In genomic region chr5:112532210-112532609, GRCm38 (mm10) we compare ENCODE assay signal across 11 mouse cellular contexts. TPM values are rescaled to one million over a fixed set of nuclear protein-coding genes. Genes with fewer than 3 reads are reported as not detected.
DNase-seq lines count a peak whose midpoint lies in the region; ATAC-seq lines count a peak whose summit lies in the region.
"Had no signal": no experiment of that assay in that cellular context is flagged by ENCODE, and none has a peak within 500 bp of the region (broad histone marks: within the 10 kb centered on the region; RNA-seq: fewer than 3 reads in every experiment).

No protein-coding gene starts in this region.

- H3K4me1 ChIP-seq in hindbrain, embryonic 15.5 days (replicated peaks): peaks cover 62% of the 10 kb centered on the region
- peaks cover 55% of the 10 kb centered on the region for H3K4me1 ChIP-seq in hindbrain, embryonic 13.5 days (replicated peaks)
- H3K4me1 ChIP-seq in neural tube, embryonic 15.5 days: peaks cover 30% of the 10 kb centered on the region
- H3K4me1 ChIP-seq: liver, embryonic 15.5 days had no signal

- 69% methylated on average over 8 of the region's 8 CpGs for WGBS in hindbrain, embryonic 15.5 days
- WGBS in hindbrain, embryonic 13.5 days: 65% methylated on average over 8 of the region's 8 CpGs
- WGBS in neural tube, embryonic 15.5 days: 68% methylated on average over 8 of the region's 8 CpGs

- no peaks in the 10 kb centered on the region for H3K36me3 ChIP-seq in hindbrain, embryonic 15.5 days
- H3K36me3 ChIP-seq in hindbrain, embryonic 13.5 days: peaks cover 8% of the 10 kb centered on the region; the same call in 1 of the 2 replicates
- 0 out of 2 replicates have a peak, but pooled peaks cover 3% of the 10 kb centered on the region for H3K36me3 ChIP-seq in neural tube, embryonic 15.5 days
- no peaks in the 10 kb centered on the region for H3K36me3 ChIP-seq in splenic B cell, adult 2 months (ENCODE audit: control insufficient read depth, insufficient read depth, low read length, poor library complexity, severe bottlenecking)
- H3K36me3 ChIP-seq: liver, embryonic 15.5 days had no signal

- no peak overlapping the region for H3K9ac ChIP-seq in hindbrain, embryonic 15.5 days
- no peak overlapping the region for H3K9ac ChIP-seq in hindbrain, embryonic 13.5 days
- no peak overlapping the region for H3K9ac ChIP-seq in neural tube, embryonic 15.5 days (replicated peaks)
- H3K9ac ChIP-seq: liver, embryonic 15.5 days had no signal

- no peaks in the 10 kb centered on the region for H3K27me3 ChIP-seq in hindbrain, embryonic 15.5 days
- H3K27me3 ChIP-seq in hindbrain, embryonic 13.5 days: 0 out of 2 replicates have a peak, but pooled peaks cover 3% of the 10 kb centered on the region
- H3K27me3 ChIP-seq in neural tube, embryonic 15.5 days (replicated peaks): no peaks in the 10 kb centered on the region
- no peaks in the 10 kb centered on the region; the same call in 1 of the 2 replicates for H3K27me3 ChIP-seq in splenic B cell, adult 2 months (ENCODE audit: control insufficient read depth, insufficient read depth, low read length, poor library complexity, severe bottlenecking)
- H3K27me3 ChIP-seq: liver, embryonic 15.5 days had no signal

- no peak overlapping the region for H3K4me3 ChIP-seq in hindbrain, embryonic 15.5 days
- no peak overlapping the region for H3K4me3 ChIP-seq in hindbrain, embryonic 13.5 days
- H3K4me3 ChIP-seq in neural tube, embryonic 15.5 days (replicated peaks): no peak overlapping the region
- H3K4me3 ChIP-seq: forebrain, embryonic 10.5 days; liver, embryonic 15.5 days had no signal

- 0 out of 2 replicates have a peak overlapping the region, but pooled peaks have one; percentile 14 for H3K27ac ChIP-seq in hindbrain, embryonic 15.5 days (replicated peaks)
- no peak overlapping the region for H3K27ac ChIP-seq in hindbrain, embryonic 13.5 days
- H3K27ac ChIP-seq in neural tube, embryonic 15.5 days (replicated peaks): peak overlapping the region; percentile 9; the same call in 1 of the 2 replicates
- H3K27ac ChIP-seq: liver, embryonic 15.5 days had no signal

- ATAC-seq in hindbrain, embryonic 15.5 days (ENCODE audit: low FRiP score, low read depth): no peak
- ATAC-seq in hindbrain, embryonic 13.5 days (ENCODE audit: low FRiP score): no peak
- no peak for ATAC-seq in neural tube, embryonic 15.5 days (ENCODE audit: low FRiP score)

- DNase-seq in neural tube, embryonic 10.5 days (ENCODE audit: extremely low spot score, low spot score): no peak
- peak; percentile 76 for DNase-seq in ZHBTc4 (ENCODE audit: low read depth, low spot score)
- peak; percentile 5 for DNase-seq in splenic B cell, adult 2 months (ENCODE audit: low read depth, low spot score)
- no peak for DNase-seq in right cerebral cortex, postnatal 25 days
- no peak for DNase-seq in urinary bladder, postnatal 36 days (ENCODE audit: low spot score in 2 of 2)
- DNase-seq: gastrocnemius, postnatal 25 days had no signal

- H3K9me3 ChIP-seq in hindbrain, embryonic 15.5 days: no peaks in the 10 kb centered on the region
- H3K9me3 ChIP-seq in hindbrain, embryonic 13.5 days: no peaks in the 10 kb centered on the region
- no peaks in the 10 kb centered on the region for H3K9me3 ChIP-seq in neural tube, embryonic 15.5 days (replicated peaks)
- H3K9me3 ChIP-seq: liver, embryonic 15.5 days had no signal

- H3K4me2 ChIP-seq in hindbrain, embryonic 15.5 days: no peak overlapping the region
- H3K4me2 ChIP-seq in hindbrain, embryonic 13.5 days: no peak overlapping the region
- no peak overlapping the region for H3K4me2 ChIP-seq in neural tube, embryonic 15.5 days
- H3K4me2 ChIP-seq: liver, embryonic 15.5 days had no signal

RNA-seq across cellular contexts. Expression of gene Sez6l, which starts 44.8 kb away (rescaled TPM):
- 41.3 and 46.3 TPM in 2 replicates for polyA plus RNA-seq in hindbrain, embryonic 15.5 days (2015; fragmentation: Nextera tagmentation; extraction: Ambion mirVana)
- 28.4 and 32.5 TPM in 2 replicates for polyA plus RNA-seq in hindbrain, embryonic 13.5 days (2015; fragmentation: Nextera tagmentation; extraction: Ambion mirVana)
- polyA plus RNA-seq in neural tube, embryonic 15.5 days (2015; fragmentation: Nextera tagmentation; extraction: Ambion mirVana): 26.7 and 32.5 TPM in 2 replicates

Comparison
In these comparisons a context has a peak if more than half of its experiments do, and no peak if none do; other contexts are left out.
1. DNase-seq: peak in ZHBTc4 (single experiment) and splenic B cell, adult 2 months (single experiment); none in neural tube, embryonic 10.5 days (single experiment), right cerebral cortex, postnatal 25 days (single experiment) and urinary bladder, postnatal 36 days (0 of 2).